Mouse (Mus musculus) left cerebral cortex, adult 18-20 months (tissue): Measurements from ENCODE around the gene Actr1b. TPM values are rescaled to one million over a fixed set of nuclear protein-coding genes. Genes with fewer than 3 reads are reported as not detected.

Experiments
- DNase-seq, 2 experiments: peaks; one replicate each; pipeline ENCODE4 v3.0.0; 2021 to 2022; ENCODE audit warnings: low spot score in 2 of 2, mixed read lengths in 1 of 2
- long read RNA-seq, 2 experiments: library from polyadenylated mRNA; stranded (forward); transcript quantifications; one replicate each; pipeline ENCODE4 v2.0.0; 2021
- total RNA-seq, 2 experiments: library from RNA; stranded (reverse); gene quantifications; 2 replicates each; pipeline ENCODE4 v1.2.3; 2021

Gene Actr1b
- total RNA-seq = 100 to 1,000 TPM; 338 to 340 TPM
- long read RNA-seq, experiment 1, transcript Actr1b-201 (11 exons, 3,248 nt) = major isoform, 377 of 638 reads
- long read RNA-seq, experiment 1, partial matches to known transcripts = 204 of 638 reads
- long read RNA-seq, experiment 1, other reads (novel, unspliced or antisense) = 57 of 638 reads
- long read RNA-seq, experiment 2, transcript Actr1b-201 (11 exons, 3,248 nt) = major isoform, 237 of 471 reads
- long read RNA-seq, experiment 2, partial matches to known transcripts = 206 of 471 reads
- long read RNA-seq, experiment 2, other reads (novel, unspliced or antisense) = 27 of 471 reads

- no peak for DNase-seq
Measured at GRCm38 (mm10) chr1:36714311-36714710, at the start of gene Actr1b. Gene Actr1b (minus strand): TSS chr1:36714422.

- no peak for DNase-seq
Measured at GRCm38 (mm10) chr1:36761568-36761967, 47.3 kb upstream of the Actr1b start, which contains the start of gene Zap70. Gene Zap70 (plus strand): TSS chr1:36761798.

GRCm38 (mm10) chr1:36761061-36761460 is 46.8 kb upstream of the Actr1b start:
- DNase-seq = no peak

GRCm38 (mm10) chr1:36760401-36760800 is 46.2 kb upstream of the Actr1b start:
- DNase-seq = no peak

- no peak for DNase-seq
Measured at GRCm38 (mm10) chr1:36759076-36759475, 44.9 kb upstream of the Actr1b start.

GRCm38 (mm10) chr1:36758553-36758952 is 44.3 kb upstream of the Actr1b start:
- DNase-seq = no peak

GRCm38 (mm10) chr1:36753932-36754675 is 39.9 kb upstream of the Actr1b start:
- no peak for DNase-seq

- DNase-seq = no peak
Measured at GRCm38 (mm10) chr1:36746452-36746851, 32.2 kb upstream of the Actr1b start.

- no peak for DNase-seq
Measured at GRCm38 (mm10) chr1:36745661-36746060, 31.4 kb upstream of the Actr1b start.

- peak; percentile 68 to 75 for DNase-seq
Measured at GRCm38 (mm10) chr1:36744268-36744944, 30.2 kb upstream of the Actr1b start.

GRCm38 (mm10) chr1:36743046-36743445 is 28.8 kb upstream of the Actr1b start:
- DNase-seq = no peak

- DNase-seq = no peak
Measured at GRCm38 (mm10) chr1:36739231-36739630, 25.0 kb upstream of the Actr1b start.

- DNase-seq = peak; percentile 84 to 87
Measured at GRCm38 (mm10) chr1:36737300-36737699, 23.1 kb upstream of the Actr1b start.

- no peak for DNase-seq
Measured at GRCm38 (mm10) chr1:36724057-36724431, 9.8 kb upstream of the Actr1b start.

- no peak for DNase-seq
Measured at GRCm38 (mm10) chr1:36723146-36724056, 9.2 kb upstream of the Actr1b start.

GRCm38 (mm10) chr1:36718786-36719185 is 4.6 kb upstream of the Actr1b start:
- no peak for DNase-seq

- no peak for DNase-seq
Measured at GRCm38 (mm10) chr1:36711104-36711503, 3.1 kb downstream of the Actr1b start.

GRCm38 (mm10) chr1:36709854-36710280 is 4.4 kb downstream of the Actr1b start, which contains the start of gene 4933424G06Rik:
Gene 4933424G06Rik (plus strand): TSS chr1:36710149.
- peak; percentile 98 for DNase-seq

GRCm38 (mm10) chr1:36709055-36709853 is 5.0 kb downstream of the Actr1b start:
- peak in 1 of 2 experiments; percentile 46 for DNase-seq

- DNase-seq = no peak
Measured at GRCm38 (mm10) chr1:36708626-36709025, 5.6 kb downstream of the Actr1b start.
